Mouse (Mus musculus) skeletal muscle tissue, adult 2 months (tissue): Measurements from ENCODE around the gene Adcy9.
"Not testable (repeated sequence)": the region's sequence is repeated elsewhere in the genome, so short reads cannot be mapped to it uniquely, and the experiment has no call there.

ENCODE experiments used
- DNase-seq: peaks from one replicate; pipeline ENCODE4 v3.0.0-alpha.2; 2012; ENCODE audit warnings: low read depth, low spot score

The Adcy9 gene

DNA sequence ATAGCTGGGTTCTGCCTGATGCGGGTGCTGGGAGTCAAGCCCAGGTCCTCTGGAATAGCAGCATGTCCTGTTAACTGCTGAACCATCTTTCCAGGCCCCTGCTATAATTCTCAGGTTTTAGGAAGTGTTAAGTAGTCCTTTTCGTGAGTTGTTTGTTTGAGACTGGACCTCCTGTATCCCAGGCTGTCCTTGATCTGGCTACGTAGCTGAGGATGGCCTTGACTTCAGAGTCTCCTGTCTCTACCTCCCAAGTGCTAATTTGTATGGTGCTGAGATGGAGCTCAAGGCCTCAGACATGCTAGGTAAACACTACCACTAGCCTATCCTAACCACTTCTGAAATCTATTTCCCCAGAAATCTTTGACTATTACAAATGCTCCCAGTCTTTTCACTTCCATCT, 37.9 kb downstream of the Adcy9 start:
- DNase-seq: no peak

DNA sequence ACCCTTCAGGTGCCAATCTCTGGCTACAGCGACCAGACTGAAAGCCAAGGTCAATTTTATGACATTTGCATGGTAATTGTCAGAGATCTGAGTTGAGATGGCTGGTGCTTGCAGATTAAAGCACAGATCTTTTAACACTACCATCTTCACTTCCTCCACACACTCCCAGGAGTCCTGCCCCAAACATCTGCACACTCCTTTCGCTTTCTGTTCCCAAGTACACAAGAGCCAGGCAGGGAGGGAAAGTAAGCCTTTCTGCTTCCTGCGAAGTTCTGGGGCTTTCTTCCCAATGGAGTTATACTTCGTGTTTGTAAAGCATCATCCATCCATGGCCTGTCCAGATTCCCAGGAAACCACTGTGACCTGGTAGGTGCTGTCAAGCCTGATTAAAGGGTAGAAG, 38.8 kb downstream of the Adcy9 start:
- DNase-seq: no peak

DNA sequence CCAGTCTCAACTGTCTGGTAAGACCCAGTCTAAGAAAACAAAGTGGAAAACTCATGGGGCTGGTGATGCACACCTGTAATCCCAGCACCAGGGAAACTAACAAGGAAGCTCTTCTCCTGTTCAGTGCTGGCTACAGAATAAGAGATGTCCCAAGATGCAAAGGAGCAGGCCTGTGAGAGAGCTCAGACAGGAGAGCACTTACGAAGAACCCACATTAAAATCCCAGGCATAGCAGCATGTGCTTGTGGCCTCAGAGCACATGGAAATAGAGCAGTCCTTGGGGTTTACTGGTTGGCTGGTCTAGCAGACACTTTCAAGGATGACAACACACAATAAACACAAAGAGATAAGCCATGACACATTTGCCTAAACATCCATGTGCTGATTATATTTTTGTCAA, 41.5 kb downstream of the Adcy9 start:
- no peak for DNase-seq

DNA sequence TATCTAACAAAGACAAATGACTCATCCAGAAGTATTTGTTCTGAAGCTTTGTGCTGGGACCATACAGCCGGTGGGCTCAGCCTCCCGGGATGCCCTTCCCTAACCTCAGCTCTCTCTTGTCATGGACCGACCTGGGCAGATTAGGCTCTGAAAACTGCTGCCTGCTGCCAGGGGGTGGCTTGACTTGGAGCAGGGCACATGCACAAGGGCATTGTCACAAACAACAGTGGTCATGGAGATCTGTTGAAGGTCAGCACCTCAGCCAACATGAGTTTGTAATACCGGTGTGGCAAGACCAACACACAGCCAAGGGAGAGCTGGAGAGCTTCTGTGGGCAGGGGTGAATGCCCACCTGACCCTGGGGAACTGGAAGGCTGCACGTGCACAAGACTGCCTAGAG, 42.7 kb downstream of the Adcy9 start:
- DNase-seq: no peak

DNA sequence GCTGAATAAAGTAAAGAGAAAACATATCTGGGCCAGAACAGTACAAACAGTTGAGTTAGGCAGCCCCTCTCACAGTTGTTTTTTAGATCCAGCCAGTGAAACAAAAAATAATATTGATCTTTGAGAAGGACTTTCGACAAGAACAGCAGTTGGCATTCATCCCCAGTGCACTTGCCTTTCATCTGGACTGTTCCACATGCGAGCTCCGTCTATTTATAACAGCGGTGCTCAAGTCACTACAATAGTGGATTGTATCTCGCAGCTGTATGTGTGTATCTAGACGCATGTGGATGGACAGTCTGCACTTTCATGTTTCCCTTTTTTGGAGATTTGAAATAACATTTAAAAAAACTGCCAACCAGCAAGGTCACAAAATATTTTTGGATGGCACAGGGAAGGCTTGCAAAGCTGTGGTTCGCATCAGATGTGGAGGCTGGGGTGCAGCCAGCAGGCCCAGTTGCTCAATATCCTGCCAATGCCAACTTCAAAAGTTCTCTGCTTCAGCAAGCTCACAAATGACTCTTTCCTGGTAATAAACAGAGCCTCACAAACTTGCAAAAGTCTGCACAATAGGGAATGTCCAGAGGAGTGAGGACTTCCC, 45.4 kb downstream of the Adcy9 start:
- peak; percentile 61 for DNase-seq

DNA sequence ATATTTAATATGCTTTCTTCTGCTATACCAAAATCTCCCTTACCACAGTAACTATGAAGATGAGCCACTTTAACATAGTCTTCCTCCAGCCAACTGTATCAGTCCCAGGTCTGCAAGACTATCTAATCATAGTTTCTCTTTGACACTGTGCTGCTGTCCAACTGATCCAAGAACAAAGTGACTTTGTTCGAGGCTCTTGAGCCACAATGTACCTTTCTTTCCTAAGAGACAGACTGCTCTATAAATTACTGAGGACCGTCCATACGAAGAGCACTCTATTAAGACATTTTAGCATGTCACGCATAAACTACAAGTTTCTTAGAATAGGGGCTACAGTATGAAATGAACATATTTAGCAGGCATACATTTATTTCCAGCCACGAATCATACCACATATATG, 46.0 kb downstream of the Adcy9 start:
- no peak for DNase-seq

DNA sequence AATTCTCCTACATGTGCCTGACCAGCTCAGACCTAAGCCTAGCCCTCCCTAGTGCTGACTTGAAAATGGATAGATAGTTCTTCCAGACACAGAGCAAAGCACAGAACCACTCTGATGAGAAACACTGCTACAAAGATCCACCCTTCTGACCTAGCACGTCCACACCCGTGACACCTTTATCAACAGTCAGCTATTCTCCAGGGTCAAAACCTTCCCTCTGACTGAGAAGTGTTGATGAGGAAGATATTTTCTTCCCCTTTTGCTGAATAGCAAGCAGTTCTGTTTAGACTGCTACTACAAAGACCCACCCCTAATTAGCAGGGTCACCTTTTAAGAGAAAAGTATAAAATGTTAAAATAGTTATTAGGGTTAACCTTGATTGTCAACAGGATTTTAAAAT, 49.3 kb downstream of the Adcy9 start:
- DNase-seq: no peak

DNA sequence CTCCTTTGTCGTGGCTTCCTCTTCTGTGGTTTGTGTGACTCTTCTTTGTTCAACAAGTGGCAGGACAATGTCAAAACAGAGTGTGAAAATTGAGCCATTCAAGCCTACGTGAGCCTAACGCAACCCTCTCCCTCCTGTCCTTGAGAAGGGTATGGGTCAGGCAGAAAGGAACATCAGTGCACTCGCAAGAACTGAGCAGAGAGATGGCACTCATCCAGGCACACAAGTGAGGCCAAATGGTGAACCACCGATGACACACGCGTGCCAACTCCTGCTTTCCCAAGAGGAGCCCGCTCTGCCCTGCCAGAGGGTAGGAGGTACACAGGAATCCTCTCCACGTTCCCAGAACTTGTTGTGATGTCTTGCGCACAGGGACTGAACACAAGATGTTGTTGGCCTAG, 50.2 kb downstream of the Adcy9 start:
- peak; percentile 83 for DNase-seq

DNA sequence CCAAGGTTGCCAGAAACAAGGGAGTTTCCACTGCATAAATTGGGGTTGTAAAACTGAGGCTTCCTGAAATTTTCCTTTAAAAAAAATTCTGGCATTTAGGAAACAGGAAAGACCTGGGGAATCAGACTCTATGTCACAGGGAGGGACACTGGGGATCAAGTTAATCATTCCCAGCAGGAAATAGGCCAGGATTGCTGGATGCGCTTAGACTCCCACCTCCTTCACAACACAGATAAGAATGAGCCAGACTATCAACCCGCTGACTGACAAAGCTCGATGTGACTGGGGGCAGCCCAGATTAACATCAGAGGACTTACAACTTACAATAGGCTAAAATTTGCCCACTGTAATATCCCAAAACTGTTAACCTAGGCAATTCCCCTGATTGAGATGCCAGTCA, 52.4 kb downstream of the Adcy9 start:
- DNase-seq: no peak

DNA sequence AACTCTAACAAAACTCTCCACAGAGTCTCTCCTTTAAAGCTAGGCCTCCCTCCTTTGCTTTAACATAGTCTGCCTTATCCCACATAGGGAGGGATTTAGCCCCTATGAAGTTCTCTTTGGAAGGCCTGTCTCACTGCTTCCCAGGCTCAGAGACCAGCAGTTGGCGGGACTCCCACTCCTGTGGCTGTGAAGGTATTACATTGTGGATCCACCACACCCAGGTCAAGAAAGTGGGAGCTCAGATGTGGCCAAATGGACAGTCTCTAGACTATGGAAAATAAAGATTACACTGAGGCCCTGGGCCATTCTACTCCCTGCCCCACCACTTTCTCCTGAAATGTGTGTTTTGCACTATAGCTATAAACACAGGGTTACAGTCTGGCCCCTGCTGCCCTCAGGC, 53.0 kb downstream of the Adcy9 start:
- no peak for DNase-seq

DNA sequence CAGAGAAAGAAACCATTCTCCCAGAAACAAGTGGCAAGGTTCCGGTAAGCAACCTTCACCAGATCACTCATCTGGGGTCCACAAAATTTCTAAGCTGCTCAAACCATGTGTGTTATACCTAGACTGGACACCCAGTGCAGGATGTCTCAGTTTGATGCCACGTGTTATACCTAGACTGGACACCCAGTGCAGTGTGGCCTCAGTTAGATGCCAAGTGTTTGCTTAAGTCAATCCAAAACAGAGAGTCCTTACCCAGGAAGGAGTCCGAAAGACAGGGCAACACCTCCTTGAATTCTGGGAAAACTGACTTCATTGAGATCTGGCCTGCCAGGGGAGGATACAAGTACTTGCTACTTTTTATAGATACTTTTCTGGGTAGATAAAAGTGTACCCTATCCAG, 53.6 kb downstream of the Adcy9 start:
- peak; percentile 29 for DNase-seq

DNA sequence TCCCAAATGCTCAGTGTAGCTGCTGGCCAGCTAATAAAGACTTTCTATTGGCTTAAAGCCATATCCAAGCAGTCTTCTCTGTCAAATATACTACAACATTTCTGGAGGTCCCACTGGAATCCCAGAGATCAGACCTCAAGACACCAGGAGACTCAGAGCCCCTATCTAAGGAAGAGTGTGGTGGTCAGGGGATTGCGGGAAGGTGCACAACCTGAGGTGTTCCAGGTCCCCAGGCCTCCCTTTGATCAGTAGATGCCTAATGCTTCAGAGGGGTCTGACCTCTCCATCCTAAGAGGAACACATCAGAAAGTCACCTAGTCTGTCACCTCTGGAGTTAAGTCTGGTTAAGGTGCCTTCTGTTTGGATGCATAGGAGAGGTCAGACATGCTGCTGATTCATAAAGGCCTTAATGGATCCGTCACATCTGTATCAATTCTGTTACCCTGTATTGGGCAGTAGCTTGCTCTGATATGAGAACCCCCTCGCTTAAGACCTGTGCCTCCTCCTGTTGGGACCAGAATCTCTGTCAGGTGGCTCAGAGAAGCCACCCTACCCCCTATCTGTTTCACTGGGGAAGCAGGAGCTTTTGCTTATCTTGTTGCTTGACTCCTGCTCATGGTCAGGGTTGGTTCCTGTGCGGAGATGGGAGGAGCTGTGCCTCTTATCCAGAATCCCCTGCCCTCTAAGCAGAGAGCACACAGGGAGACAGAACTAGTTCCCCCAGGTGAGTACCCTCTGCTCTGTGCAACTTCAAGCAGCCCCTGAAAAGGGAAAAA, 56.8 kb downstream of the Adcy9 start:
- no peak for DNase-seq

DNA sequence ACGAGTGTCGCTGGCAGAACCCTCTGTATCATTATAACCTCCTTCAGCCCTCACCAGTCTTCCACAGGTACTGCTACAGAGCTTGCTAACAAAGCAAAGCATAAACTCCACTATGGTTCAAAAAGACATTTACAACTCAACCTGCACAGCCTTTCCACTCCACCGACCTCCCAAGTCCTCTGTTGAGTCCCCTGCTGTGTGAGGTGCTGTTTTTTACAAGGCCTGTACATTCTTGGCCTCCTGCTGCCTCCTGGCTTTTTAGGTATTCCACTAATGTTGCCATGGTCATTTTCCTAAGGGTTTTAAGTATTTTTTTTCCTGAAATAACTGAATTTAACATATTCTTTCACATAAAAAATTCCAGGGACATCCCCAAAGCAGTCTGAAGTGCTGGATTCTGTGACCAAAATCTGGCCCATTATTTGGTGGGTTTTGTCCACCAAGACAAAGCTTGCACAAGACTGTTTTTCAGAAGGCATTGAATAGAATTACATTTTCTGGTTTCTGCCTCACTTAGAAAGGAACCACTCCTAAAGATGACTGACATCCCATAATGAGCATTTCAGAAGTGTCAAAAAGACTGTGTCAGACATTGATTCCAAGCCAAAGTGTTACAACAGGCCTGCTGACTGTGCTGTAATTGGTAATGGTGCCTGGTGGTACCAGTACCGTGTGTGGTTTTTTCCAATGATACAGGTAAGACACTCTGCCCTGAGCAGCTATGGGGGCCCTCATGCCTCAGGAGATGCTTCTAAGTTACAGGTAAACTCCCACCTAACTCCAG, 64.8 kb downstream of the Adcy9 start:
- DNase-seq: no peak

DNA sequence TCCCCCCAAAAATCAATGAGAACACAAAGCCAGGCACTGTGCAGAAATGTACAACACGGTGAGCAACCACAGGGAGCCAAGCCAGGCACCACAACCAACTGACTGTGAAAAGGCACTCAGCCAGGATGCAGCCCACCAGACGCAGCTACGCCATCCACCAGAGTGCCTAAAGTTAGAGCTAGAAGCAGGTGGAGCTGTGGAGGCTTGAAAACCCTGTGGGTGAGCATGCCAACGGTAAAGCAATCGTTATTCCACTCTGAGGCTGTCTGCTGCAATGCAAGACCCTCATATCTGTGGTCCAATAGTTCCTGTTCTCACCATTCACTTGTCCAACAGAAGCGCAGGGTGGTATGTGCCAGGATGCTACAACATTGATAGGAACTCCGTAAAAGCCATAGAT, 77.7 kb downstream of the Adcy9 start:
- no peak for DNase-seq

DNA sequence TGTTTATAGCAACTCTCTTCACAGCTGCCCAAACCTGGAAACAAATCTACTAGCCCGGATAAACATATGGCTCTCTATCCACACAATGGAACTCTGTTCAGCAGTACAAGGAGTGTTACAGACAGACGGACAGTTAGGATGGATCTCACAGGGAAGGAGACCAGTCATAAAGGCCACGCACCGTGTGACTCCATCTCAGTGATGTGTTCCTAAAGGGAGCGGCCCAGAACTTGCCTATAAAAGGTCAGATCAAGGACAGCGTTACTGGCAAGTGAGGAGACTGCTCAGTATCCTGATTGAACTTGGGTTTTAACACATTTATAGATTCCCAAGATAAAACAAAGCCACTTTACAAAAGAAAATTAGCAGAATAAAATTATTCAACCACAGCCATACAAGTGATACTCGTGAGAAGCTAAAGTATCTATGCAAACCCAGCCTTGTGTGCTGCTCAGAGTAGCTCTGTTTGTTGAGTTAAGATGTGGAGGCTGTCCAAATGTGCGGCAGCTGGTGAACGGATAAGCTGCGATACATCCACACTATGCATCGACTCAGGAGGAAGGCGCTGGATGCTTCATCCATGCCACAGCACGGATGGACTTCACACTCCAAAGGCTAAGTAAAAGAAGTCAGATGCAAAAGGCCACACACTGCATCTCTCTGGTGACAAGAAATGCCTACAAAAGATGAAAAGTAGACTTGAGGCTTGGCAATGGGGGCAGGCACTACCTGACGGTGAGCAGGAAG, 78.8 kb downstream of the Adcy9 start:
- no peak for DNase-seq

DNA sequence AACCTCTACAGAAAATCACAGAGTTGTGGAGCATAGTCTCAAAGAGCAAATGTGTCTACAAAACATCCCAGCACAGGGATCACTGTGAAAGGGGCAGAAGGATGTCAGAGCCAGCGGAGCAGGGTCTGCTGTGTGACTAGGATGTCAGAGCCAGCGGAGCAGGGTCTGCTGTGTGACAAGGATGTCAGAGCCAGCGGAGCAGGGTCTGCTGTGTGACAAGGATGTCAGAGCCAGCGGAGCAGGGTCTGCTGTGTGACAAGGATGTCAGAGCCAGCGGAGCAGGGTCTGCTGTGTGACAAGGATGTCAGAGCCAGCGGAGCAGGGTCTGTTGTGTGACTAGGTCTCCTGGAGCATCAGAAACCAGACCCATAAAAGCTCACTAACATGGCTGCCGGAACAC, 81.1 kb downstream of the Adcy9 start:
- not testable (repeated sequence) for DNase-seq

DNA sequence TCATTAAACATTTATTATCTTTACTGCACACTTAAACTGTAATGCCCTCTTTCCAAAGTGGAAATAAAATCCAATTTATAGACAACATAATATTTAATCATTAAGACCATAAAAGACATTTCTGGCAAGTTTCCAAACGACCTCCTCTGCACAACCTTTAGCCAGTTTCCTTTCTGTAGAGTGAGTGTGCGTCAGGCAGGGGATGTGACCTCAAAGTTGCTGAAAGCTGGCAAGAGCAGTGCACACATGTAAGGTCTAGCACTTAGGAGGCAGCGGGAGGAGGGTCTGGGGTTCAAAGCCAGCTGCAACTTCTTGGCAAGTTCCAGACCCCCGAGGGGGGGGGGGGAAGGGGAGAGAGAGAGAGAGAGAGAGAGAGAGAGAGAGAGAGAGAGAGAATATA, 83.0 kb downstream of the Adcy9 start:
- no peak for DNase-seq

DNA sequence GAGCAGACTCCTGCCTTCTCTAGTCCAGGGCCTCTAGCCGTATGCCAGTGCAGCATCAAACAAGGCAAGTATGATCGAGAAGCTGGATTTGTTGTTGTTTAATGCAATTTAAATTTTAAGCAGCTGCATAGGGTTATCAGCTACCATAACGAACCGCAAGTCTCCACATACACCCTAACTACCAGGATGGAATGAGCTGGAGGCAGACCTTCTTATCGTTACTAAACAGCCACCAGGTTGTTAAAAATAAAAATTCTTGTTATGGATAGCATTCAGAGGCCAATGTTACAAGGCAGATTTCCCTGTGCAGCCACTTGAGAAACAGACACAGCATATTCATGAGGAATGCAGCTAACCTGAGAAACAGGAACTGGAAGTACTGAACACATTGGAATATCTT, 86.5 kb downstream of the Adcy9 start:
- DNase-seq: no peak

DNA sequence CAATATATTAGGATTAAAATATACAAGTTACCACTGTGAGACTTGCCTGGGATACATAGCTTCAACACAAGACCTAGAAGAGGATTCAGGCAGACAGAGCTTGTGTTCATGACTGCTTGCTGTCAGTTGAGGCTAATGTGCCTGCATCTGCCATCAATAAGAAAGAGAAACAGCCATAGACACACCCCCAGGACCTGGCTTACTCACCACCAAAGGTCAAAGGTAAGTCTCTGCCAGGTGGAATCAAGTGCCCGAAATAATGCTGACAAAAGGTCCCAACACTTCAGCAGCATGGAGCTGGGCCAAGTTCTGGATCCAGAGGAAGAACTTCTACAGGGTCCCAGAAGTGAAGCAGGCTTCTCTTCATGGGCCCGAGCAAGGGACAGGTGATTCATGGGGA, 86.9 kb downstream of the Adcy9 start:
- no peak for DNase-seq

DNA sequence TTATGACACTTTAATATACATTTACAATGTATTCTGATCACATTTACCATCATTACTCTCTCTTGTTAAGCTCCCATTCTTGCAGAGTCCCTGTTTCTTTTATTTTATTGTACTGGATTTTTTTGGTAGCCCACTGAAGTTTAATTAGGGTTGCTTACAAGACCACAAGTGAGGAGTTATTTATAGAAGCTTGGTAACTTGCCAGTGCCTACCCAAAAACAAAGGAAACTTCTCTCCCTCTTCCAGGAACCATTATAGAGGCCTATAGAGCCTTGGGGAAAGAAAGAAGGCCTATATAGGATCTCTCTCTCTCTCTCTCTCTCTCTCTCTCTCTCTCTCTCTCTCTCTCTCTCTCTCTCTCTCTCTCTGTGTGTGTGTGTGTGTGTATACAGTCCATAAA, 93.2 kb downstream of the Adcy9 start:
- no peak for DNase-seq

DNA sequence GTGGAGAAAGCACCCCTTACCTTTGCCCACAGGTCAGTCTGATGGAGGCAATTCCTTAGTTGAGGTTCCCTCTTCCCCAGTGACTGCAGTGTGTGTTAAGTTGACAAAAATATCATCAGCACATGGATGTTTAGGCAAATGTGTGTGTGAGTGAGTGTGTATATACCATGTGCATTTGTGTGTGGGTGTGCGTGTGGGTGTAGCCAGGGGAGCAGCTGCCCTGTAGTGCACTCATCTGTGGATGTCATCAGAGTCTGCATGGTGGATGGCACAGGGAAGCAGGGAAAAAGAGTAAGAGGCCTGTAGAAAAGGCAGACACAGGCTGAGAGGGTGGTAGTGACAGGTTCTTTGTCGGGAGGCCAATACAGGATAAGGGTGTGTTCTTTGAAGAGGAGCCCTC, 94.5 kb downstream of the Adcy9 start:
- no peak for DNase-seq

DNA sequence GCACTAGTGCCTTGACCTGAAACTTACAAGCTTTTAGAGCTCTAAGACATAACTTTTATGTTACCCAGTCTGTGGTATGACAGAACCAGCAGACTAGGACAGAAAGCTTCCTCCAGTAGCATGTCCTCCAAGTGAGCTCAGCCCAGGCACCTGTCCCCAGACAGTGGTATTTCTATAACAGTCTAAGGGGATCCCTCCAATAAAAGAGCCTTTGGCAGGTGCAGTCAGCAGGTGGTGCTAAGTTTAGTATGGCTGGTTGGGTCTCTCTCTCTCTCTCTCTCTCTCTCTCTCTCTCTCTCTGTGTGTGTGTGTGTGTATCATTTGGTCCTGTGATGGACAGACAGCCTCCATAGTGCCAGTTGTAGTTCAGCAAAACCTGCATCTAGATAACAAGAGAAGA, 95.3 kb downstream of the Adcy9 start:
- peak; percentile 25 for DNase-seq
